Mouse (Mus musculus): Measurements from ENCODE around the gene Ttll3.

DNA sequence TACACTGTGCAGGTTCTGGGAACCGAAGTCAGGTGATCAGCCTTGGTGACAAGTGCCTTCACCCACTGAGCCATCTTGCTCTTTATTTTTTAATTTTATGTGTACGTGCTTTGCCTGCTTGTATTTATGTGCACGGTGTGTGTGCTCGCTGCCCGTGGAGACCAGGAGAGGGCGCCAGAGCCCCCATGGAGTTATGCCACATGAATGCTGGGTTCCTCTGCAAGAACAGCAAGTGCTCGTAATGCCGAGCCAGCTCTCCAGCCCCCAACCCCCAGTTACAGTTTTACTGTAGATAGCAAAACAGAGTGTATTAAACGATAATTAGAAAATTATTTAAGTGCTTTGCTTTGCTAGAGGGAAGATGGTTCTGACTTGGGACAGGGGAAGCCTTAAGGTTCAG is 17.6 kb downstream of the Ttll3 start:
- TF ChIP-seq POLR2A (IDR thresholded peaks at IDR 0.05; ENCODE audit: low read depth, low read length) (no peak), CTCF (IDR thresholded peaks at IDR 0.05; ENCODE audit: extremely low read depth, insufficient read depth, insufficient read length, insufficient replicate concordance) (no peak)
